Mouse (Mus musculus): ENCODE measurements around the gene Fgfr1op.

DNA sequence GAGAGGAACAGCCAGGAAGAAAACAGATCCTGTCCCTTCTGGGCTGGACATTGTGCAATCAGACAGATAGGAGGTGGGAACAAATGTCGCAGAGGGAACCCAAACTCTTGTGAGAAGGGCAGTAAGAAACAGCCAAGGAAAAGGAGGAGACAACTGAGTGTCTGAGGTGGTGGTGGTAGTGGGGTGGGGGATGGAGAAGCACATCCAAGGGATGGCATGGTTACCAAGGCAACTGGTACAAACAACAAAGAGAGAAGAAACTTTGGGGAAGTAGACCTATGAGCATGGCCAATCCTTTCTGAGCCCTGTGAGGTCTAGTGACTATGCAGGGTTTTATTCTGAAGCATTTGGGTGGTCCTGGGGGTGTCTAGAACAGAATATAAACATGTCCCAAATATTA is 49.1 kb downstream of the Fgfr1op start:
- TF ChIP-seq GATA1 (IDR thresholded peaks at IDR 0.05; ENCODE audit: low read length) (no peak), TAL1 (IDR thresholded peaks at IDR 0.05; ENCODE audit: low read length) (no peak)

Data from erythroblast, embryonic 14.5 days (primary cell).